Comparison of ENCODE assay signal across 47 mouse cellular contexts in the genomic region with DNA sequence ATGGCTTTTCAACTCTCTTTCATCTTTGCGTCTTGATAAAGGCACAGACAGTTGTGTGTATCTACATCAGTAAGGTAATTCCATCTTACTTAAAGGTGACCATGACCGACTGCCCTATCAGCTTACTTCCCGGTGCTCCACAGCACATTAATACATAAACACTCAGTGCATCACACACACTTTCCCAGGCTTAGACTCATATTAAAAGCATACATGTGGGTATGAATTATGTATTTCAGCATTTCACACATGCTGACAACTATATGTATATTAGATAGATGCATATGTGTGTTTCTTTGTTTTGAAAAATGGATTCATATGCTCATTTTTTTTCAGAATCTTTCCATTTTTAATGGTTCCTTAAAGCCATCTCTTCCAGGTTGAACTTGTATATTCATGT. TPM values are rescaled to one million over a fixed set of nuclear protein-coding genes. Genes with fewer than 3 reads are reported as not detected.
"Had no signal": no experiment of that assay in that cellular context is flagged by ENCODE, and none has a peak within 500 bp of the region (broad histone marks: within the 10 kb centered on the region; RNA-seq: fewer than 3 reads in every experiment).

No protein-coding gene starts in this region.

- H3K27ac ChIP-seq: limb, embryonic 10.5 days; limb, embryonic 12.5 days; limb, embryonic 13.5 days; limb, embryonic 15.5 days; liver, embryonic 12.5 days; liver, embryonic 13.5 days; liver, embryonic 14.5 days; liver, embryonic 15.5 days; lung, embryonic 15.5 days; macrophage; midbrain, embryonic 10.5 days; midbrain, embryonic 12.5 days; midbrain, embryonic 13.5 days; midbrain, embryonic 15.5 days; neural tube, embryonic 12.5 days had no signal

- DNase-seq: left cerebral cortex, postnatal 4 days; liver; liver, embryonic 13.5 days; liver, postnatal 0 days; lung, adult 18-20 months; lung, adult 2 months; lung, embryonic 14.5 days; lung, postnatal 10 days; lung, postnatal 14 days; lung, postnatal 36 days; lung, postnatal 4 days; midbrain, embryonic 14.5 days had no signal

- H3K9me3 ChIP-seq: limb, embryonic 10.5 days; limb, embryonic 12.5 days; limb, embryonic 13.5 days; limb, embryonic 15.5 days; liver, embryonic 12.5 days; liver, embryonic 13.5 days; liver, embryonic 15.5 days; lung, embryonic 15.5 days; megakaryocyte, embryonic 14.5 days; midbrain, embryonic 10.5 days; midbrain, embryonic 12.5 days; midbrain, embryonic 13.5 days; midbrain, embryonic 15.5 days; neural tube, embryonic 12.5 days had no signal

- ATAC-seq: liver, embryonic 12.5 days; liver, postnatal 0 days; lung, postnatal 0 days; midbrain, embryonic 13.5 days; midbrain, embryonic 15.5 days; midbrain, embryonic 16.5 days had no signal

- H3K36me3 ChIP-seq: limb, embryonic 10.5 days; limb, embryonic 12.5 days; limb, embryonic 13.5 days; limb, embryonic 15.5 days; liver, embryonic 12.5 days; liver, embryonic 13.5 days; liver, embryonic 15.5 days; lung, embryonic 15.5 days; midbrain, embryonic 10.5 days; midbrain, embryonic 12.5 days; midbrain, embryonic 13.5 days; midbrain, embryonic 15.5 days; neural tube, embryonic 12.5 days had no signal

- H3K4me2 ChIP-seq: limb, embryonic 12.5 days; limb, embryonic 13.5 days; limb, embryonic 15.5 days; liver, embryonic 11.5 days; liver, embryonic 12.5 days; liver, embryonic 13.5 days; liver, embryonic 15.5 days; lung, embryonic 14.5 days; lung, embryonic 15.5 days; midbrain, embryonic 11.5 days; midbrain, embryonic 12.5 days; midbrain, embryonic 13.5 days; midbrain, embryonic 15.5 days; neural tube, embryonic 12.5 days had no signal

- H3K27me3 ChIP-seq: limb, embryonic 12.5 days; limb, embryonic 13.5 days; limb, embryonic 15.5 days; liver, embryonic 12.5 days; liver, embryonic 13.5 days; liver, embryonic 15.5 days; lung, embryonic 15.5 days; megakaryocyte, embryonic 14.5 days; midbrain, embryonic 12.5 days; midbrain, embryonic 13.5 days; midbrain, embryonic 15.5 days; neural tube, embryonic 12.5 days had no signal

- H3K4me3 ChIP-seq: limb, embryonic 10.5 days; limb, embryonic 12.5 days; limb, embryonic 13.5 days; limb, embryonic 15.5 days; liver, embryonic 12.5 days; liver, embryonic 13.5 days; liver, embryonic 15.5 days; lung, embryonic 15.5 days; megakaryocyte, embryonic 14.5 days; midbrain, embryonic 10.5 days; midbrain, embryonic 12.5 days; midbrain, embryonic 13.5 days; midbrain, embryonic 15.5 days; myocyte; neural tube, embryonic 12.5 days had no signal

- H3K9ac ChIP-seq: limb, embryonic 12.5 days; limb, embryonic 13.5 days; limb, embryonic 15.5 days; liver, embryonic 12.5 days; liver, embryonic 13.5 days; liver, embryonic 14.5 days; liver, embryonic 15.5 days; liver, postnatal 0 days; lung, embryonic 14.5 days; lung, embryonic 15.5 days; midbrain, embryonic 12.5 days; midbrain, embryonic 13.5 days; midbrain, embryonic 15.5 days; neural tube, embryonic 12.5 days had no signal

- H3K4me1 ChIP-seq: limb, embryonic 10.5 days; limb, embryonic 12.5 days; limb, embryonic 13.5 days; limb, embryonic 15.5 days; liver, embryonic 12.5 days; liver, embryonic 13.5 days; liver, embryonic 15.5 days; lung, embryonic 15.5 days; megakaryocyte, embryonic 14.5 days; midbrain, embryonic 10.5 days; midbrain, embryonic 12.5 days; midbrain, embryonic 13.5 days; midbrain, embryonic 15.5 days; neural tube, embryonic 12.5 days had no signal

RNA-seq across cellular contexts. Expression of gene Gm10217, which starts 23.8 kb away (rescaled TPM):
- total RNA-seq: left cerebral cortex, postnatal 10 days; left cerebral cortex, postnatal 14 days; left cerebral cortex, postnatal 25 days; left cerebral cortex, postnatal 36 days; left cerebral cortex, postnatal 4 days; liver, adult 2 months; megakaryocyte progenitor cell, adult 5-6 weeks; megakaryocyte, adult 5-6 weeks; megakaryocyte-erythroid progenitor cell, adult 5-6 weeks; midbrain, postnatal 0 days; monocyte, adult 5-6 weeks had no signal
- polyA plus RNA-seq: limb, embryonic 10.5 days; limb, embryonic 11.5 days; limb, embryonic 12.5 days; limb, embryonic 13.5 days; limb, embryonic 14.5 days; limb, embryonic 15.5 days; liver, adult 2 months; liver, embryonic 11.5 days; liver, embryonic 12.5 days; liver, embryonic 13.5 days; liver, embryonic 14.5 days; liver, embryonic 15.5 days; liver, embryonic 16.5 days; liver, postnatal 0 days; lung, adult 2 months; lung, embryonic 14.5 days; lung, embryonic 15.5 days; lung, embryonic 16.5 days; lung, postnatal 0 days; macrophage; midbrain, embryonic 10.5 days; midbrain, embryonic 11.5 days; midbrain, embryonic 12.5 days; midbrain, embryonic 13.5 days; midbrain, embryonic 14.5 days; midbrain, embryonic 15.5 days; midbrain, embryonic 16.5 days; midbrain, postnatal 0 days; myocyte; neural tube, embryonic 11.5 days; neural tube, embryonic 12.5 days had no signal
